Mouse (Mus musculus) CH12.LX (cell line): ENCODE measurements around the gene Zfp54. TPM values are rescaled to one million over a fixed set of nuclear protein-coding genes. Genes with fewer than 3 reads are reported as not detected.

Experiments used
- DNase-seq: peaks from one replicate; pipeline ENCODE4 v3.0.0-alpha.2; 2013; ENCODE audit errors: extremely low read depth
- H3K27ac ChIP-seq: 2 replicates; pipeline ENCODE4 v1.5.1; 2012; ENCODE audit warnings: low read depth, mild to moderate bottlenecking, control low read depth, moderate library complexity; ENCODE audit not compliant: insufficient read depth
- H3K27me3 ChIP-seq: replicated peaks from 2 replicates; pipeline ENCODE3; 2012; ENCODE audit warnings: inconsistent platforms
- H3K36me3 ChIP-seq, 2 experiments: replicated peaks in 1 of 2; 2 replicates each; pipeline versions ENCODE3 to v1.6.1; 2012; ENCODE audit warnings: inconsistent platforms in 1 of 2, low read length in 1 of 2, mild to moderate bottlenecking in 1 of 2, mixed read lengths in 1 of 2, moderate library complexity in 1 of 2; ENCODE audit not compliant: control insufficient read depth in 1 of 2, insufficient read depth in 1 of 2
- H3K4me1 ChIP-seq, 2 experiments: 2 replicates each; pipeline ENCODE4 v1.6.1; 2012; ENCODE audit warnings: inconsistent platforms in 1 of 2, moderate library complexity in 1 of 2; ENCODE audit not compliant: insufficient read depth in 2 of 2, control insufficient read depth in 1 of 2
- H3K4me2 ChIP-seq: 2 replicates; pipeline ENCODE4 v1.6.1; 2012; ENCODE audit warnings: low read depth, mild to moderate bottlenecking, control low read depth; ENCODE audit not compliant: poor library complexity, insufficient read depth, severe bottlenecking
- H3K4me3 ChIP-seq, 3 experiments: fragments of 150-350 bp in 1 of 3; sonication (generic) in 1 of 3; replicated peaks in 1 of 3; 2 replicates each; pipeline versions ENCODE3 to v1.5.1; 2011 to 2012; ENCODE audit warnings: low read depth in 2 of 3, low read length in 2 of 3, mild to moderate bottlenecking in 2 of 3, moderate library complexity in 2 of 3, control low read depth in 1 of 3, improper control_type of control experiment in 1 of 3, inconsistent platforms in 1 of 3, mixed read lengths in 1 of 3; ENCODE audit not compliant: poor library complexity in 1 of 3
- H3K79me2 ChIP-seq: replicated peaks from 2 replicates; pipeline ENCODE4 v1.6.1; 2012; ENCODE audit warnings: mild to moderate bottlenecking, moderate library complexity; ENCODE audit not compliant: control insufficient read depth, poor library complexity, insufficient read depth, severe bottlenecking; ENCODE audit errors: extremely low read depth
- H3K9ac ChIP-seq: 2 replicates; pipeline ENCODE4 v1.6.1; 2012; ENCODE audit warnings: low read depth, mild to moderate bottlenecking, control low read depth, moderate library complexity; ENCODE audit not compliant: insufficient read depth
- H3K9me3 ChIP-seq: replicated peaks from 2 replicates; pipeline ENCODE3; 2012; ENCODE audit warnings: low read length, inconsistent platforms, mixed read lengths
- BHLHE40 ChIP-seq: IDR thresholded peaks from 2 replicates; pipeline ENCODE4 v1.6.1; 2011; ENCODE audit warnings: mild to moderate bottlenecking, low read depth, low read length, improper control_type of control experiment
- CHD1 ChIP-seq: IDR thresholded peaks from 2 replicates; pipeline ENCODE4 v1.6.1; 2012; ENCODE audit warnings: low read depth, low read length, improper control_type of control experiment, inconsistent platforms
- CHD2 ChIP-seq: IDR thresholded peaks from 2 replicates; pipeline ENCODE4 v1.6.1; 2011; ENCODE audit warnings: low read length, improper control_type of control experiment
- CTCF ChIP-seq, 2 experiments: IDR thresholded peaks in 1 of 2; conservative IDR thresholded peaks in 1 of 2; 2 replicates each; pipeline ENCODE4 v1.5.1; 2011 to 2012; ENCODE audit warnings: low read depth in 2 of 2, low read length in 2 of 2, improper control_type of control experiment in 1 of 2, inconsistent platforms in 1 of 2, mild to moderate bottlenecking in 1 of 2, moderate library complexity in 1 of 2
- E2F4 ChIP-seq: IDR thresholded peaks from 2 replicates; pipeline ENCODE4 v1.6.1; 2011; ENCODE audit warnings: low read depth, low read length, improper control_type of control experiment; ENCODE audit not compliant: insufficient replicate concordance
- ELF1 ChIP-seq: IDR thresholded peaks from 2 replicates; pipeline ENCODE4 v1.6.1; 2014; ENCODE audit warnings: low read depth, mild to moderate bottlenecking, inconsistent platforms, low read length, improper control_type of control experiment
- EP300 ChIP-seq: IDR thresholded peaks from 2 replicates; pipeline ENCODE4 v1.6.1; 2011; ENCODE audit warnings: low read length, improper control_type of control experiment
- ETS1 ChIP-seq: conservative IDR thresholded peaks from 2 replicates; pipeline ENCODE4 v1.6.1; 2012; ENCODE audit warnings: low read depth, mild to moderate bottlenecking, inconsistent platforms, low read length, improper control_type of control experiment, moderate library complexity
- GABPA ChIP-seq: IDR thresholded peaks from 2 replicates; pipeline ENCODE4 v1.6.1; 2012; ENCODE audit warnings: low read depth, low read length, improper control_type of control experiment, inconsistent platforms; ENCODE audit not compliant: insufficient replicate concordance
- IRF4 ChIP-seq: IDR thresholded peaks from 2 replicates; pipeline ENCODE4 v1.6.1; 2014; ENCODE audit warnings: low read depth, mild to moderate bottlenecking, inconsistent platforms, low read length, improper control_type of control experiment
- JUN ChIP-seq: IDR thresholded peaks from 2 replicates; pipeline ENCODE4 v1.6.1; 2011; ENCODE audit warnings: low read depth, mild to moderate bottlenecking, low read length, improper control_type of control experiment, moderate library complexity; ENCODE audit not compliant: insufficient read depth
- JUND ChIP-seq: conservative IDR thresholded peaks from 2 replicates; pipeline ENCODE4 v1.6.1; 2011; ENCODE audit warnings: low read depth, low read length, improper control_type of control experiment
- KAT2A ChIP-seq: IDR thresholded peaks from 2 replicates; pipeline ENCODE4 v1.6.1; 2012; ENCODE audit warnings: low read length, improper control_type of control experiment, inconsistent platforms; ENCODE audit not compliant: insufficient replicate concordance
- MAFK ChIP-seq: IDR thresholded peaks from 2 replicates; pipeline ENCODE4 v1.6.1; 2011; ENCODE audit warnings: low read length, improper control_type of control experiment; ENCODE audit not compliant: insufficient replicate concordance
- MAX ChIP-seq: IDR thresholded peaks from 2 replicates; pipeline ENCODE4 v1.6.1; 2011; ENCODE audit warnings: low read length, improper control_type of control experiment
- MAZ ChIP-seq: IDR thresholded peaks from 2 replicates; pipeline ENCODE4 v1.6.1; 2012; ENCODE audit warnings: low read depth, mild to moderate bottlenecking, inconsistent platforms, low read length, improper control_type of control experiment, moderate library complexity
- MEF2A ChIP-seq: IDR thresholded peaks from 2 replicates; pipeline ENCODE4 v1.6.1; 2014; ENCODE audit warnings: low read depth, mild to moderate bottlenecking, inconsistent platforms, low read length, improper control_type of control experiment, borderline replicate concordance
- MXI1 ChIP-seq: IDR thresholded peaks from 2 replicates; pipeline ENCODE4 v1.6.1; 2011; ENCODE audit warnings: mild to moderate bottlenecking, low read depth, low read length, improper control_type of control experiment
- MYC ChIP-seq: IDR thresholded peaks from 2 replicates; pipeline ENCODE4 v1.6.1; 2011; ENCODE audit warnings: low read depth, mild to moderate bottlenecking, improper control_type of control experiment, low read length
- NELFE ChIP-seq: IDR thresholded peaks from 2 replicates; pipeline ENCODE4 v1.6.1; 2011; ENCODE audit warnings: low read depth, low read length, improper control_type of control experiment
- NRF1 ChIP-seq: IDR thresholded peaks from 2 replicates; pipeline ENCODE4 v1.6.1; 2014; ENCODE audit warnings: low read depth, mild to moderate bottlenecking, inconsistent platforms, low read length, improper control_type of control experiment, moderate library complexity
- PAX5 ChIP-seq: IDR thresholded peaks from 2 replicates; pipeline ENCODE4 v1.6.1; 2012; ENCODE audit warnings: low read length, inconsistent platforms, mixed read lengths
- POLR2A ChIP-seq: IDR thresholded peaks from 2 replicates; pipeline ENCODE4 v1.6.1; 2011; ENCODE audit warnings: low read depth, mild to moderate bottlenecking, improper control_type of control experiment, low read length
- POLR2AphosphoS2 ChIP-seq: IDR thresholded peaks from 2 replicates; pipeline ENCODE4 v1.6.1; 2011; ENCODE audit warnings: low read depth, low read length, improper control_type of control experiment
- RAD21 ChIP-seq: IDR thresholded peaks from 2 replicates; pipeline ENCODE4 v1.6.1; 2011; ENCODE audit warnings: low read depth, mild to moderate bottlenecking, low read length, improper control_type of control experiment, moderate library complexity
- RCOR1 ChIP-seq: conservative IDR thresholded peaks from 2 replicates; pipeline ENCODE4 v1.6.1; 2012; ENCODE audit warnings: low read depth, mild to moderate bottlenecking, inconsistent platforms, low read length, improper control_type of control experiment
- SIN3A ChIP-seq: IDR thresholded peaks from 2 replicates; pipeline ENCODE4 v1.6.1; 2012; ENCODE audit warnings: low read length, improper control_type of control experiment, inconsistent platforms
- SMC3 ChIP-seq: IDR thresholded peaks from 2 replicates; pipeline ENCODE4 v1.6.1; 2011; ENCODE audit warnings: low read depth, low read length, improper control_type of control experiment
- TBP ChIP-seq: conservative IDR thresholded peaks from 2 replicates; pipeline ENCODE4 v1.6.1; 2011; ENCODE audit warnings: low read depth, low read length, improper control_type of control experiment
- TCF12 ChIP-seq: IDR thresholded peaks from 2 replicates; pipeline ENCODE4 v1.6.1; 2014; ENCODE audit warnings: low read depth, mild to moderate bottlenecking, inconsistent platforms, low read length, improper control_type of control experiment
- UBTF ChIP-seq: IDR thresholded peaks from 2 replicates; pipeline ENCODE4 v1.6.1; 2012; ENCODE audit warnings: low read depth, mild to moderate bottlenecking, inconsistent platforms, low read length, improper control_type of control experiment, moderate library complexity
- USF1 ChIP-seq: IDR thresholded peaks from 2 replicates; pipeline ENCODE4 v1.6.1; 2014; ENCODE audit warnings: low read depth, mild to moderate bottlenecking, inconsistent platforms, low read length, improper control_type of control experiment
- USF2 ChIP-seq: conservative IDR thresholded peaks from 2 replicates; pipeline ENCODE4 v1.6.1; 2011; ENCODE audit warnings: low read depth, low read length, improper control_type of control experiment
- ZC3H11A ChIP-seq: IDR thresholded peaks from 2 replicates; pipeline ENCODE4 v1.6.1; 2012; ENCODE audit warnings: low read depth, mild to moderate bottlenecking, inconsistent platforms, low read length, improper control_type of control experiment
- ZKSCAN1 ChIP-seq: IDR thresholded peaks from 2 replicates; pipeline ENCODE4 v1.6.1; 2012; ENCODE audit warnings: low read depth, inconsistent platforms, low read length, improper control_type of control experiment, borderline replicate concordance
- ZMIZ1 ChIP-seq: IDR thresholded peaks from 2 replicates; pipeline ENCODE4 v1.6.1; 2012; ENCODE audit warnings: low read depth, mild to moderate bottlenecking, inconsistent platforms, low read length, improper control_type of control experiment
- ZNF384 ChIP-seq: IDR thresholded peaks from 2 replicates; pipeline ENCODE4 v1.6.1; 2012; ENCODE audit warnings: low read depth, low read length, improper control_type of control experiment, inconsistent platforms
- dilution Hi-C: fragments of 300-500 bp; cut with MboI; formaldehyde crosslinking; loops from 2 replicates; pipeline ENCODE4 v1.14.3; 2020; ENCODE audit warnings: low sequenced_read_pairs; ENCODE audit not compliant: extremely low pct_unique_long_range_greater_than_20kb, extremely low pct_ligation_motif_present
- in situ Hi-C: fragments of 300-500 bp; cut with MboI; formaldehyde crosslinking; loops from 3 replicates; pipeline ENCODE4 v1.14.3; 2019; ENCODE audit warnings: low sequenced_read_pairs, low pct_ligation_motif_present, low pct_unique_long_range_greater_than_20kb, mixed read lengths
- polyA plus RNA-seq: library from polyadenylated mRNA; unstranded; fragments of >175 nt; gene quantifications from 2 replicates; pipeline ENCODE4 v1.2.1, GENCODE M21; 2012; ENCODE audit warnings: low read depth; ENCODE audit not compliant: insufficient read length
- total RNA-seq, 2 experiments: library from RNA; depleted of rRNA; stranded (reverse); fragments of 300-350 nt in 1 of 2; fragments of >200 nt in 1 of 2; gene quantifications; 2 replicates each; pipeline ENCODE4 v1.2.3; 2012 to 2014

Zfp54 gene
- 7.9 and 8.4 TPM in 2 replicates for total RNA-seq (2012; rRNA removed)
- total RNA-seq (2014; rRNA removed): 11.9 and 12.5 TPM in 2 replicates
- 3.6 and 3.8 TPM in 2 replicates for polyA plus RNA-seq

GRCm38 (mm10) chr17:21422664-21423599 is at the start of gene Zfp54:
Zfp54 (plus strand) TSS chr17:21423227.
- dilution Hi-C loops: no loop called here
- Histone ChIP-seq H3K4me2 (peak within 1 kb of the TSS; percentile 98), H3K9me3 (no peaks in the 10 kb centered on the region), H3K4me3 (peak within 1 kb of the TSS; percentile 63 to 73 (median 65)), H3K9ac (peak within 1 kb of the TSS; percentile 90), H3K27ac (peak within 1 kb of the TSS; percentile 76), H3K36me3 (peaks cover 0 to 8% of the 10 kb centered on the region in 2 experiments), H3K79me2 (peaks cover 9% of the 10 kb centered on the region), H3K27me3 (no peaks in the 10 kb centered on the region), H3K4me1 (peaks cover 5 to 20% of the 10 kb centered on the region in 2 experiments; a peak in 3 of 4 replicates)
- DNase-seq: peak; percentile 89
- in situ Hi-C loops: loop anchor here (10.0 kb wide), 2 partner anchors 92 to 138 kb away; partner anchors contain the start of gene Vmn1r236
- TF ChIP-seq POLR2AphosphoS2: no peak
- no peak for TF ChIP-seq JUN
- TF ChIP-seq BHLHE40: peak; percentile 52
- no peak for TF ChIP-seq CHD1
- no peak for TF ChIP-seq E2F4
- no peak for TF ChIP-seq MAFK
- TF ChIP-seq MYC: 0 out of 2 replicates have a peak, but pooled peaks have one; percentile 74
- 0 out of 2 replicates have a peak, but pooled peaks have one; percentile 26 for TF ChIP-seq IRF4
- TF ChIP-seq TBP: peak; percentile 82
- TF ChIP-seq EP300: no peak
- no peak for TF ChIP-seq USF1
- TF ChIP-seq SMC3: peak; percentile 80
- no peak for TF ChIP-seq ZKSCAN1
- peak; percentile 97 for TF ChIP-seq RAD21
- TF ChIP-seq PAX5: no peak
- no peak for TF ChIP-seq ZNF384
- TF ChIP-seq USF2: no peak
- TF ChIP-seq MAZ: no peak; the same call in 1 of the 2 replicates
- no peak for TF ChIP-seq GABPA
- TF ChIP-seq MEF2A: no peak
- TF ChIP-seq RCOR1: no peak
- peak; percentile 16 for TF ChIP-seq ZC3H11A
- TF ChIP-seq ETS1: no peak
- TF ChIP-seq CTCF (conservative IDR thresholded peaks at IDR 0.05 in 1 of 2, IDR thresholded peaks at IDR 0.05 in 1 of 2; ENCODE audit: low read depth in 2 of 2, low read length in 2 of 2): peak; percentile 43 to 93; a peak in 3 of 4 replicates
- TF ChIP-seq NELFE: peak; percentile 90
- peak; percentile 79 for TF ChIP-seq ELF1
- no peak for TF ChIP-seq MXI1
- TF ChIP-seq MAX: peak; percentile 69
- TF ChIP-seq POLR2A: peak; percentile 89
- no peak for TF ChIP-seq ZMIZ1
- no peak for TF ChIP-seq NRF1
- no peak for TF ChIP-seq KAT2A
- TF ChIP-seq CHD2: no peak; the same call in 1 of the 2 replicates
- no peak for TF ChIP-seq JUND
- 0 out of 2 replicates have a peak, but pooled peaks have one; percentile 44 for TF ChIP-seq TCF12
- TF ChIP-seq SIN3A: peak; percentile 82
- no peak for TF ChIP-seq UBTF
